Mouse (Mus musculus) MEL (cell line): ENCODE data around the gene Prr11. TPM values are rescaled to one million over a fixed set of nuclear protein-coding genes. Genes with fewer than 3 reads are reported as not detected.

ENCODE experiments used
- BHLHE40 ChIP-seq: IDR thresholded peaks from 2 replicates; pipeline ENCODE4 v1.6.1; 2012; ENCODE audit warnings: low read depth, mild to moderate bottlenecking, inconsistent platforms, low read length, improper control_type of control experiment, borderline replicate concordance
- MAFK ChIP-seq: IDR thresholded peaks from 2 replicates; pipeline ENCODE4 v1.6.1; 2011; ENCODE audit warnings: low read depth, mild to moderate bottlenecking, low read length, improper control_type of control experiment, borderline replicate concordance
- ZMIZ1 ChIP-seq: IDR thresholded peaks from 2 replicates; pipeline ENCODE4 v1.6.1; 2012; ENCODE audit warnings: low read depth, mild to moderate bottlenecking, inconsistent platforms, low read length, improper control_type of control experiment, moderate library complexity
- polyA plus RNA-seq, 2 experiments: library from polyadenylated mRNA; stranded (reverse) in 1 of 2; unstranded in 1 of 2; fragments of >175 nt in 1 of 2; fragments of >200 nt in 1 of 2; gene quantifications; 2 replicates each; pipeline versions ENCODE4 v1.2.1 to v1.2.4; 2012; ENCODE audit warnings: low replicate concordance in 2 of 2, low read depth in 1 of 2; ENCODE audit not compliant: insufficient read length in 2 of 2, insufficient read depth in 1 of 2, missing spikeins in 1 of 2
- total RNA-seq: library from RNA; depleted of rRNA; stranded (reverse); fragments of 300-350 nt; gene quantifications from 2 replicates; pipeline ENCODE4 v1.2.3, GENCODE M21; 2012; rRNA removed

Prr11 gene
- total and polyA plus RNA-seq, 3 experiments: 4.9 to 50.6 (median 19.3) TPM

GRCm38 (mm10) chr11:87039307-87039963, 69.1 kb downstream of the Prr11 start (continued):
- TF ChIP-seq BHLHE40: no peak
- no peak for TF ChIP-seq MAFK
- no peak for TF ChIP-seq ZMIZ1

Other genes with a start within 250 kb of the Prr11 start
- gene Ypel2, start 115.0 kb downstream of the Prr11 start, total RNA-seq: 0.23 and 0.33 TPM in 2 replicates
- gene Ypel2, start 115.0 kb downstream of the Prr11 start, polyA plus RNA-seq: under 1 TPM in 1 of 2 experiments, not detected in 1; 0.52 TPM
- gene Gdpd1, start 34.6 kb downstream of the Prr11 start, total RNA-seq: 10.6 and 11.2 TPM in 2 replicates
- gene Gdpd1, start 34.6 kb downstream of the Prr11 start, polyA plus RNA-seq: 1 to 10 TPM in 1 of 2 experiments, not detected in 1; 7.9 TPM
- 26.6 and 28.1 TPM in 2 replicates for gene Smg8, start 21.9 kb downstream of the Prr11 start, total RNA-seq
- 100 to 1,000 TPM in 1 of 2 experiments, 10 to 100 TPM in 1; 33.9 to 120 TPM for gene Smg8, start 21.9 kb downstream of the Prr11 start, polyA plus RNA-seq
- gene Ska2, start 526 bp upstream of the Prr11 start, total RNA-seq: 21.3 and 24.5 TPM in 2 replicates
- gene Ska2, start 526 bp upstream of the Prr11 start, polyA plus RNA-seq: 10 to 100 TPM in 1 of 2 experiments, not detected in 1; 24.8 TPM
- 39.3 and 48.9 TPM in 2 replicates for gene Trim37, start 18.4 kb upstream of the Prr11 start, total RNA-seq
- 10 to 100 TPM in 1 of 2 experiments, not detected in 1; 52.1 TPM for gene Trim37, start 18.4 kb upstream of the Prr11 start, polyA plus RNA-seq